Mouse (Mus musculus): ENCODE measurements around the gene Gm8246. TPM values are rescaled to one million over a fixed set of nuclear protein-coding genes. Genes with fewer than 3 reads are reported as not detected.
"Not testable (repeated sequence)": the region's sequence is repeated elsewhere in the genome, so short reads cannot be mapped to it uniquely, and the experiment has no call there.

Gm8246 gene
- polyA plus RNA-seq (2012; rRNA removed) = 0.06 TPM in 1 of 2 replicates, not detected in the other

DNA sequence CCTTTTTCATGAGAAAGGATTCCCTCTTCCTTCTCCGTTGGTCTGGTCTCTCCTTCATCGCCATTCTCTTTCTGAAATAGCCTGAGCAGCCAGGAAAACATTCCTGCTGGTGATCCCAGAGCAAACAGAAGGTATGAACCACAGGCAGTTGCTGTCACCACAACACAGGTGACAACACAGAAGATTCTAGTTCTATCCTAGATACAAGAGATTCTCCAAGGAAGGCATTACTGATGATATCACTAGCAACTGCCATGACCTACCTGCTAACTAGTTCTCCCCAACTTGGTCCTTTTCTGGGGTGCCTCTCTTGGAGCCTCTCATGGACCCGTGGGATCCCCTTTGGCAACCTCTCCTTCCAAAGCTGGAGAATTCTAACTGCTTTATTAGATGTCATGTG lies at the start of gene Gm8246:
TSS of gene Gm8246 (minus strand) at position 101 of the 400 bp plus-strand sequence.
- not testable (repeated sequence) for H3K27ac ChIP-seq (ENCODE audit: insufficient read depth, low read length); H3K4me3 ChIP-seq (ENCODE audit: insufficient read depth, low read length); H3K4me1 ChIP-seq (ENCODE audit: control insufficient read depth, insufficient read depth, low read length)

DNA sequence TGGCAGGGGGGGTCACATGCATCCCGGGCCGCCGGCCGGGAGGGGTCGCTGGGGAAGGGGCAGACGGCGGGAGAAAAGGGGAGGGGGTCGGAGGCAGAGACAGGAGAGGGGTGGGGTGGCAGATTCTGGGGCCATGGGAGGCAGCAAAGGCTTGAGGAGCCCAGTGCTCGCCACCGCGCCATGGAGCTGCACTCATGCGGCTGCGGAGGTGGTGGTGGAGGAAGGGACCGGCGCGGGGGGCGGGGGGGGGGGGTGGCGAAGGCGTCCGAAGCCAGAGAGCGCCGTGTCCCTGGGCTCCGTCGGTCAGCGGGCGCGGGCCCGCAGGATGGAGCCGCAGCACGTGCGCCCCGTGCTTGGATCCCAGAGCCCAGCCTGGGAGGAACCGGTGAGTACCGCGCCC lies 23.7 kb upstream of the Gm8246 start, which contains the start of gene Gm3488:
TSS of gene Gm3488 (plus strand) at position 301 of the 400 bp plus-strand sequence.
- H3K4me1 ChIP-seq (ENCODE audit: control insufficient read depth, insufficient read depth, low read length); H3K4me3 ChIP-seq (ENCODE audit: insufficient read depth, low read length); H3K27ac ChIP-seq (ENCODE audit: insufficient read depth, low read length): not testable (repeated sequence)

DNA sequence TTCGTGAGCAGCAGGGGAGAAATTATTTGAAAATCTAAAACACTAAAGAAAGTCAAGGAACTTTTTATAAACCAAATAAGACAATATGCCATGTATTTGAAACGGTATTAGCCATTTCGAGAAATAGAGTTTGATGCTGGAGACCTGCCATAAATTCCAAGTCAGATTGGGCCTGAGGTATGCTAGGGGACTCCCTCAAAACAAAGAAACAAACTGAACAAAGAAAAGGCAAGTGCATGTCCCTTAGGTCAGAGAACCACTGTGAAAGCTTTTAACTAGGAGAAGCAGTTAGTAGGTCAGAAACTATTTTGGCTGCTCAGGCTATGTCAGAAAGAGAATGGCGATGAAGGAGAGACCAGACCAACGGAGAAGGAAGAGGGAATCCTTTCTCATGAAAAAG lies 6.3 kb upstream of the Gm8246 start, which contains the start of gene Gm3187:
TSS of gene Gm3187 (plus strand) at position 301 of the 400 bp plus-strand sequence.
- not testable (repeated sequence) for H3K4me1 ChIP-seq (ENCODE audit: control insufficient read depth, insufficient read depth, low read length); H3K4me3 ChIP-seq (ENCODE audit: insufficient read depth, low read length)

DNA sequence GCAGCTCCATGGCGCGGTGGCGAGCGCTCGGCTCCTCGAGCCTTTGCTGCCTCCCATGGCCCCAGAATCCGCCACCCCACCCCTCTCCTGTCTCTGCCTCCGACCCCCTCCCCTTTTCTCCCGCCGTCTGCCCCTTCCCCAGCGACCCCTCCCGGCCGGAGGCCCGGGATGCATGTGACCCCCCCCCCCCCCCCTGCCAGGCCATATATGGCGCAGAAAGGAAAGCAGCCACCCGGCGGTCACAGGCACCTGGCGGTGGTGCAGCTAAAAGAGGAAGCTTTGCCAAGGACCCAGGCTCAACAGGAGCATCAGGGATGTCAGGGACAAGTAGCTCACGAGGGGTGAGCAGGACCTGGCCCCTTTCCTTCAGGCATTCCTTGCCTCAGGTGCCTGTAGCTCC lies 17.2 kb downstream of the Gm8246 start:
- not testable (repeated sequence) for H3K4me3 ChIP-seq (ENCODE audit: insufficient read depth, low read length); H3K4me1 ChIP-seq (ENCODE audit: control insufficient read depth, insufficient read depth, low read length); H3K27ac ChIP-seq (ENCODE audit: insufficient read depth, low read length)

More for the DNA sequence above, 6.3 kb upstream of the Gm8246 start, which contains the start of gene Gm3187:
- H3K27ac ChIP-seq (ENCODE audit: insufficient read depth, low read length) = not testable (repeated sequence)

DNA sequence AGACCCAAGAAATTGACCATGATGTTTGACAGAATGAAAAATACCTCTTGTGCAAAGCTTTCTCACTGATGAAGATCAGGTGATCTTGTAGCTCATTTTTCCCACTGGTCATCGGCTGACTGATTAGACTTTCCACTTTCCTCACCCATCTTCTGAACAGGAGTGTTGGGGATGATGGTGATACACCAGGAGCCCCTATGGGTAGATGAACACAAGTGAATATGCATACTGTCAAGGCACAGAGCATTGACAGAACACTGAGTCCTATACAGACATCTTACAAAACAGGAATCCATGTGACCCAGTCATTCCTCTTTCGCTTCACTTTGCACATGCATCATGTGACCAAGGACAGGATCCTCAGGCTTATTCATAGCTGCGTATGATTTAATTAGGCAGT lies 22.3 kb downstream of the Gm8246 start, which contains the start of gene Gm3194:
TSS of gene Gm3194 (minus strand) at position 101 of the 400 bp plus-strand sequence.
- H3K27ac ChIP-seq (ENCODE audit: insufficient read depth, low read length); H3K4me1 ChIP-seq (ENCODE audit: control insufficient read depth, insufficient read depth, low read length); H3K4me3 ChIP-seq (ENCODE audit: insufficient read depth, low read length): not testable (repeated sequence)

Other genes with a start within 250 kb of the Gm8246 start
- gene Gm3526, start 217.2 kb downstream of the Gm8246 start, polyA plus RNA-seq (2012; rRNA removed) = not detected in 2 replicates
- not detected in 2 replicates for gene Gm3542, start 142.9 kb downstream of the Gm8246 start, polyA plus RNA-seq (2012; rRNA removed)
- 0.17 TPM in 1 of 2 replicates, not detected in the other for gene Gm3500, start 88.8 kb downstream of the Gm8246 start, polyA plus RNA-seq (2012; rRNA removed)
- gene Gm3194, start 22.4 kb downstream of the Gm8246 start, polyA plus RNA-seq (2012; rRNA removed) = 1.6 and 1.7 TPM in 2 replicates
- not detected in 2 replicates for gene Gm3187, start 6.4 kb upstream of the Gm8246 start, polyA plus RNA-seq (2012; rRNA removed)
- gene Gm3488, start 23.8 kb upstream of the Gm8246 start, polyA plus RNA-seq (2012; rRNA removed) = 1.8 and 2.0 TPM in 2 replicates
- not detected in 2 replicates for gene Gm3532, start 60.7 kb upstream of the Gm8246 start, polyA plus RNA-seq (2012; rRNA removed)
- not detected in 2 replicates for gene Gm8265, start 155.2 kb upstream of the Gm8246 start, polyA plus RNA-seq (2012; rRNA removed)
- not detected in 2 replicates for gene Gm9603, start 209.6 kb upstream of the Gm8246 start, polyA plus RNA-seq (2012; rRNA removed)

Measured in cortical plate, adult 2 months (tissue).